Mouse (Mus musculus): ENCODE results near the gene Epm2aip1.

Gene Epm2aip1

DNA sequence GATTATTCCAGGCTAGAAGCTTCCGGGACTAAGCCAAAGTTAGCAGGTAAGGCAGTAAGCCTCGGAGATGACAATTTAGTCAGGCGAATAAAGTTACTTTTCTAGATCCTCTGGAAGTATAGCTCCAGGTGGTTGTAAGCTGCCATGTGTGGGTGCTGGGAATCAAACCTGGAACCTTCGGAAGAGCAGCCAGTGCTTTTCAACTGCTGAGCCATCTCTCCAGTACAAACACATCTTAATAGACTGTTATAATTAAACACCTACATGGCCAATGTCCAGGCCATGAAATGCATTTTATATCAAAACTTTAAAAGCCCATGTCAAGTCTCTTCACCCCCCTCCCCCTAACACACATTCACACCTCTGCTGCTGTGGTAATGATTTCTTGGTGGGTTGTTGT, 16.2 kb downstream of the Epm2aip1 start:
- DNase-seq (ENCODE audit: low read depth, low spot score) = no peak

DNA sequence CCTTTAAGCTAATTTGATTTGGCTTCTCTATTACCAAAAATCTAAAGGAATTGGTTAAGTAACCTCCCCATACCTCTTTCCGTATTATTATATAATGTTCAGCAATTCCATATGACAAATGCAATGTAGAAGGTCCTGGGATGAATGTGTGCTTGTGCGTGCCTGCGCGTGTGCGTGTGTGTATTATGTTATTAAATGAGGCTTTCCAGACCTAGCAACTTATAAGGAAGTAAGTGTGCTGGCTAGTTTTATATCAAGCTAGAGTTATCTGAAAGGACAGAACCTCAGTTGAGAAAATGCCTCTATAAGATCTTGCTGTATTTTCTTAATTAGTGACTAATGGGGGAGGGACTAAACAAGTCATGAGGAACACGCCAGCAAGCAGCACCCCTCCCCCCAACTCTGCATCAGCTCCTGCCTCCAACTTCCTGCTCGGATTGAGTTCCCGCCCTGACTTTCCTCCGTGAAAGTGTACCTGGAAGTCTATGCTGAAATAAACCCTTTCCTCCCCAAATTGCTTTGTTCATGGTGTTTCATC, 17.6 kb downstream of the Epm2aip1 start:
- DNase-seq (ENCODE audit: low read depth, low spot score) = no peak

DNA sequence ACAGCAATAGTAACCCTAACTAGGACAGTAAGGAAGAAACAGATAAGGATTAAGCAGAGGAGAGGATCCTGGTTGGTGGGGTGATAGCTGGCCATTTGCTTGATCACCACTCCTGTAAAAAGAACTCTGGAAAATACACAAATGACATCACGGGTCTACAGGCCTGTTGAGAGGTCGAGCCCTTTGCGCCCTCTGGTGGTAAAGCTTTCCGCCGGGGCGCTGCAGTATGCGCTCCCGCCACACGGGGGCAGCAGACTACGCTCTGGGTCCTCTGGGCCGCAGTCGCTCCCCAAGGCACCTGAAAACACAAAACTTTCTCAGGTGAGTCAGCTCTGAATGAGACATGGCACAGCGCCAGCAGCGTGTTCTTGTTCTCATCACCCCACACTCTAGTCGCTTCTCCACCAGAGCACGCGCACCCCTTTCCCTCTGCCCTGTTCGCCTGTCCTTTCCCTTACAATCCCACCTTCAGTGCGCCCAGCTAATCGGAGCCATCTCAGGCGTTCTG, 18.2 kb downstream of the Epm2aip1 start:
- DNase-seq (ENCODE audit: low read depth, low spot score) = peak; percentile 75

DNA sequence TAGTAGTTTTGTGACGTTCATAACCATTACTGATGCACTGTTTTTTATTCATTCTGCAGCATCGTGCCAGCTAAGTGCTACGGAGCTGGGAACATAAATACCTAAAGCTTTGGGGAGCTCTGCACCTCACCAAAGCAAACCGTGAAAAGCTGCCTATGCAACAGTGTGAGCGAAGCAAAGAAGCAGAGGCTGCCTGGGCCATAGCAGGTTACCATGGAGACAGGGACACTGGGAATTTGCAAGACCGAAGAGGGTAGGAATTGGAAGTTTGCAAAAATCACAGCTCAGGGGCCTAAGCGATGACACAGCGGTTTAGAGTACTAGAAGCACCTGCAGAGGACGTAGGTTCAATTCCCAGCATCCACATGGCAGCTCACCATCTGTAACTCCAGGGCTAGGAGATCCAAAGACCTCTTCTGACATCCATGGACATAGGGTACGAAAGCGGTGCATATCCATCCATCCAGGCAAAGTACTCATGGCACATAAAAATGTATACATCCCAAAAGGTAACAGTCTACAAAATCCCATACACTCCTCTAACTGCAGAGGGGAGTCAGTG, 18.9 kb downstream of the Epm2aip1 start:
- DNase-seq (ENCODE audit: low read depth, low spot score) = no peak

DNA sequence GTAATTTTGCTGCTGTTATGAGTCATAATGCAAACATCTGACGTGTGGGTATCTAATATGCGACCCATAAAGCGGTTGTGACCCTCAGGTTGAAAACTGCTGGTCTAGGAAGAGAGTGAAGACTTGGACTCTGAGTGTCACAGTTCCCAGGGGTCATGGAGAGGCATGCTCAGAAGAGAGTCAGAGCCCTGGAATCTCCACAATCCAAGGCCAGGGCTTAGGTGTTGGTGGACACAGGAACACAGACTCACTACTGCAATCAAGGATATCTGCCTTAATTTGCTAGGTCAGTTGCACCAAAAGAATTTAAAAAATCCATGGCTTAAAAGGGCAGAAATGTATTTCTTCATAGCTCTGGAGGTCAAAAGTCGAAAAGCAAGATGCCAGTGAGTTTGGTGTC, 21.5 kb downstream of the Epm2aip1 start:
- DNase-seq (ENCODE audit: low read depth, low spot score) = no peak

DNA sequence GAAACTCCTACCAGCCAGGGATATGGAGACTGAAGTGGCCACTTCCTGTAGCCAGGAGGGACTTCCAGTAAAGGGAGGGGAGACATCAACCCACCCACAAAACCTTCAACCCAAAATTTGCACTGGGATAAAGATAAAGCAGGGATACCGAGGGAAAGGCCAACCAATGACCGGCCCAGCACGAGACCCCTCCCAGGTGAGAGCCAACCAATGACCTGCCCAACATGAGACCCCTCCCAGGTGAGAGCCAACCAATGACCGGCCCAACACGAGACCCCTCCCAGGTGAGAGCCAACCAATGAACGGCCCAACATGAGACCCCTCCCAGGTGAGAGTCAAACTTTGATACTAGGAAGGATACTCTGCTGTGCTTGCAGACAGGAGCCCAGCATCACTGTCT, 23.2 kb downstream of the Epm2aip1 start:
- DNase-seq (ENCODE audit: low read depth, low spot score) = no peak

DNA sequence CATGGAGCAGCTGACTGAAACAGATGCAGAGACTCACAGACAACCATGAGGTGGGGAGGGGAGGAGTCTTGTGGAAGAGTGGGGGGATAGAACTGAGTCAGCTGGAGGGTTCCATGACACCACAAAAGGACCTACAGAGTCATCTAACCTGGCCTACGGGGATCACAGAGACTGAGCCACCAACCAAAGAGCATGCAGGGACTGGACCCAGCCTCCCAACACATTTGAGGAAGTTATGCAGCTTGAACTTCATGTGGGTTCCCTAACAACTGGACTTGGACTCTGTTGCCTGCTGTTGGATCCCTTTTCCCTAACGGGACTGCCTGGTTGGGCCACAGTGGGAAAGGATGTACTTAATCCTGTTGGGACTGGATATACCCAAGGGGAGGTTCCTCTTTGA, 23.6 kb downstream of the Epm2aip1 start:
- DNase-seq (ENCODE audit: low read depth, low spot score) = no peak

DNA sequence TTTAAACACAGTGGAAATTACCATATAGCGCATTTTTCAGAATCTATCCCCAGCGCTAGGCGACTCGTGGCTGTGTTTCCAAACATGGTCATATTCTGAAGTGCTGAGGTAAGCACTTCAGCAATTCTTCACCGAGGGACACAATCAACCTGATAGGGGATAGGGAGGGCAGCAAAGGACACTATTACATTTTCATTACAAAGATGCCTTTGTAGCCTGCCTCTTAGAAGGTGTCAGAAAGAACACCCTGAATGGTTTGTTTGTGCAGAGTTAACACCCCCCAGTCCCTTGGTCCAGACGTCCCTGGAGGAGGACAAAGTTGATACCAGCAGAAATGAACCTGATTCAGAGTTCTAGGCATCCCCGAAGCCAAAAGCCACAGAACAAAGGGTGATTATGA, 24.7 kb downstream of the Epm2aip1 start:
- no peak for DNase-seq (ENCODE audit: low read depth, low spot score)

DNA sequence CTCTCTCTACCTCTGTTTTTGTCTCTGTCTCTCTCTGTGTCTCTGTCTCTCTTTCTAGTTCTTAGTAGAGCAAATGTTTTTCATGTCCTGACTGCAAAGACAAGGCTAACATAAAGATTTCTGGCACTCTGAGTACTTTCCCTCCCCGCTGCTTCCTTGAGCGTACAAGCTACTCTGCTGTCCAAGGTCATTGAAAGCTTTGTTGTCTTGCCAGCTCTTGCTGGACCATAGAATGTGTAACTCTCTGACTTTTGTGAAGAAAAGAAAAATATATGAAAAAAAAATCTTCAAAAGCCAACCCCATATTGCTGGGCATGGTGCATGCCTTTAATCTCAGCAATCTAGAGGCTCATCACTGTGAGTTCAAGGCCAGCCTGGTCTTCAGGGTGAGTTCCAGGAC, 26.9 kb downstream of the Epm2aip1 start:
- DNase-seq (ENCODE audit: low read depth, low spot score) = no peak

DNA sequence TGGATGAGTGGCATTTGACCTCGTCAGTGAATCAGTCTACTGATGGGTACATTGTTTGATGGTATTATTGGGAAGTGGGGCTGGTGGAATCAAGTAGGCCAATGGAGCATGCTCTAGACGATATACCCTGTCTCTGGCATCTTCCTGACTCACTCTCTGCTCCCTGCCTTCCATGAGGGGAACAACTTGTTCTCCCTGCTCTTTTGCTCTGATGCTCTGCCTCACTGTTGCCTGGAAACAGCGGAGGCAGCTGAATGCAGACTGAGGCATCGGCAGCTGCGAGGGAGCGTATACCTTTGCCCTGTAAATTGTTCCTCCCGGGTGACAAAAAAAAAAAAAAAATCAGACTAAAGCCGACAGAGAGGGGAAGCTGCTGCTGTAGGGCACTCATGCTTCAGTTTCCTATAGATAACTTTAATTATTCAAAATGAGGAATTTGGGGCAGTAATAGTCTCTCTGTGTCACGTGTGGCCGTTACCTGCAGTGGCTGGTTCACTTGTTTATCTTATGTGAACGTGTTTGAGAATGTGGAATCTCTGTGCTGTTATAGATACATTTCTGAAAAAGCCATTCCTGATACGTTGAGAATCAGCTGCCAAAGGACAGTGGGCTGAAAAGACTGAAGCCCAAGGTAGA, 30.6 kb downstream of the Epm2aip1 start:
- DNase-seq (ENCODE audit: low read depth, low spot score) = no peak

DNA sequence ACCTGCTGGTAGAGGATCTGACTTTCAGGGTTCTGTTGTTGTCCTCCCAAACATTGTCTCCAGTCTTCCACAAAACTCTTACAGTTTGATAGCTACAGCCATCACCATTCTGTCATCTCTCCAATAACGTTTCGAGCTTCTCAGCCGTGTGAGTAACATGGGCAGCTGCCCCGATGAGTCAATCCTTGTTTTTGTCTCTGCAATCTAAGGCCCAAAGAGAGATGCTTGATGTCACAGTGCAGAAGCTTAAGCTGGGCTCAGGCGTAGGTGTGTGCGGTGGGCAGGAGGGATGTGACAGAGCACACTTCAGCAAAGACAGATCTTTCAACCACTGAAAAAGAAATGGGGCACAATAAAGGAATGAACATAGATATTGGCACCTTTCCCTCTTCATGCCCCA, 32.3 kb downstream of the Epm2aip1 start:
- DNase-seq (ENCODE audit: low read depth, low spot score) = no peak

DNA sequence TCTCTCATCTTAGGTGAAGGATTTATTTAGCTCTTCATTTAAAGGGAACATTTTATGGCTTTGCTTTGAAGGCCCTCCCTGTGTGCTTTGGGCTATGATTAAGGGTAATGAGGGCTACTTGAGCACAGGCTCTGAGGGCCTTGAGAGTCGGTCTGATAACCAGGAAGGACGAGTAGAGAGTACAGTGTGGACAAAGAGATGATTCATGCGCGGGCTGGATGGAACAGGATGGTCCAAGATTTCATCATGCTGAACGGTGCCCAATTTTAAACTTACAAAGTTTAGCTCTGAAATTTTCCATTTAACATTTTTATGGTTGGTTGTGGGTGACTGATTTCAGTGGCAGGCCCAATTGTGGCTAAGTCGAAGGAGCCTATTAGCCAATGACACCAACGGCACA, 34.4 kb downstream of the Epm2aip1 start:
- DNase-seq (ENCODE audit: low read depth, low spot score) = no peak

DNA sequence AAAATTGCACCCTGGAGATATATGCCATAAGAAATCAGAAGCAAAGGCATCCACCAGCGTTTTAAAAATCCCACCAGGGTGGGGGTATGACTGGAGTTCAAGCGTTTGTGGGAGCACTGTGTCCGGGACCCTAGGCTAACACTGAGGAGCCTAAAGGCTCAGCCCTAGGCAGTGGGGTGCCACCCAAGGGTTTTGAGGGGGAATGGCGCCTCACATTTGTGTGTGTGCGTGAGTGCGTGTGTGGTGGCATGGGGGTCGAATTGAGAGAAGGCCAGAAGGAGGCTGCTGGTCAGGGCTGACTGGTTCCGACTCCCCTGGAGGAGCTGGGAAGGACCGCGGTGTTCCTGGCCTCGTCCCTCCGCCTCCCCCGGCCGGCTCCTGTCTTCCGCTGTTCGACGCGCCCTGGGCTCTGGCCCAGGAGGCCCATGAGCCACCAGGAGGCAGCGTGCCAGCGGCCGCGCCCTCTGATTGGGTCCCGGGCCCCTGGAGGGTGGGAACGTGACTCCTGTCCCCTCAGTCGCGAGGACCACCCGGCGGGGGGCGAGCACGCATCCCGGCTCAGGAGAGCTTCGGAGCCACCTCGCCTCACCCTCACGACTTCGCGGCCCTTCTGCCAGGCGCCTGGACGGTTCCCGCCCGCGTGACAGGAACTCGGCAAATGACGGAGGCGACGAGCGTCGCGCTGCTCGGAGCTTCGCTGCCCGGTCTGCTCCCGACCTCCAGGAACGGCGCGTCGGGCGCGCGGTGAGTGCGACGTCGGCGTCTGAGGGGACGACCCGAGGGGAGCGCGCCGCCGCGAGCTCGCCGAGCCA, 39.5 kb downstream of the Epm2aip1 start, which contains the start of gene Trank1:
TSS of gene Trank1 (plus strand) at position 709 of the 812 bp plus-strand sequence.
- no peak for DNase-seq (ENCODE audit: low read depth, low spot score)

DNA sequence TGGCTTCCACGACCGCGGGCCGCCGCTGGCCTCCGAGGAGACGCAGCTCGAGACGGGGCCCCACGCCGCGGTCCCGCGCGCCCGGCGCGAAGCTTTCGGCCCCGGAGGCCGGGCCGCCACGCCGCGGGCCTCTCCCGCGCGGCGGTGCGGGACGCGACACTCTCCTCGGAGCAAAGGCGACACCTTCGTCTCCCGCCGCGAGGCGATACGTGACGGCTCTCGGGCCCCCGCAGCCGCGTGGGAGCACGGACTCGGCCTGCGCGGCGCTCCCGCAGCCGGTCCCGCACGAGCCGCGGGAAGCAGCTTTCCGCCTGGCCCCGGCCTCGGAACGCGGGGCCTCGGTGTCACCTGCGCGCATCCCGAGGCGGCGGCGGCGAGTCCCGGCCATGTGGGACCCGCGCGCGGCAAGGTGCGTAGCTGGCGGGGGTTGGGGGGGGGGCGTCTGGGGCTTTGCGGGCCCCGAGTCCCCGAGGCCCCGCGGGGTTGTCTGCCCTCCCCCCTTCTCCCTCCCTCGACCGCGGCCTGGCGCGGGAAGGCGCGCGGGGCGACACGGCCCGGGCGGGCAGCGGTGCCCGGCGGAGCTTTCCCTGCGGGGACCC, 40.2 kb downstream of the Epm2aip1 start:
- DNase-seq (ENCODE audit: low read depth, low spot score) = no peak

DNA sequence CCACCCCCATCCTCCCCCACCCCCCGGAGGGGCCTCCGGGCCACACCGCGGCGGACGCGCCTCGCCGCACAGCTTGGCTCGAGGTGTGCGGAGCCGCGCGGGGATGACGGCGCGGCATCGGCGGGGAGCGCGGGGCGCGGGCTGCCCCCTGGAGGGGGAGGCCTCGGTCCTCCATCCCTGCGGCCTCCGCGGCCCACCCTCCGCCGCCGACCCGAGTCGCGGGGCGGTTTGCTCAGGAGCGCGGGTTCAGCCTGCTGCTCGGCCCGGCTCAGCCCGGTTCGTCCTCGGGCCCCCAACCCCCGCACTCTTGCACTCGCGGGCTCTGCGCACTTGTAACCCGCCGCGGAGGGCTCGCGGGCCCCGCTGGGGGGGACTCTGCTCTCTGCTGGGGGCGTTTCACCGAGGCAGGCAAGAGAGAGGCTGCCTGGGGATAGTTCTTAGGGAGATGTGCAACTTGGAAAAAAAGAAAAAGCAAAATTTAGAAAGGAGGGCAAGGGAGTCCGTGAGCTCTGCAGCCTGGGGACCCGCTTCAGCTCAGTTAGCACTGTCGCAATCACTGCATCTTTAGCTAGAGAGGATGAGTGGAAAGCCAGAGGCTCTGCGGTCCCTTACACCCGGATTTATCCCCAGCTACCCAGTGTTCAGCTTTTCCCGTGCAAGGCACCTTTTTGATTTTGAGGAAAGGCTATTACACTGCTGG, 40.9 kb downstream of the Epm2aip1 start:
- no peak for DNase-seq (ENCODE audit: low read depth, low spot score)

DNA sequence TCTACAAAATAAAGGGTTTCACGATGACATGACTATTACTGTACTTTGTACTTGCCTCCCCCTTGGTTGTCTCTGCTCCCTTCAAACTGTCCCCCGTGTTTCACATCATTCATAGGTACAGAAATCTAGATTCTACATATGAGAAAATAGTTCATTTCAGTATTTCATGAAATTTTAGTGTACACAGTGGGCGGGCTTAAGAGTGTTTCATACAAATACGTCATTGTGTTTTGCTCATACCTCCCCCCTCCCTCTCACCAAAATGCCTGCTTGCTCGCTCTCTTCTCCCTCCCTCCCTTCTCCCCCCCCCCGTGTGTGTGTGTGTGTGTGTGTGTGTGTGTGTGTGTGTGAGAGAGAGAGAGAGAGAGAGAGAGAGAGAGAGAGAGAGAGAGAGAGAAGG, 41.6 kb downstream of the Epm2aip1 start:
- DNase-seq (ENCODE audit: low read depth, low spot score) = no peak

DNA sequence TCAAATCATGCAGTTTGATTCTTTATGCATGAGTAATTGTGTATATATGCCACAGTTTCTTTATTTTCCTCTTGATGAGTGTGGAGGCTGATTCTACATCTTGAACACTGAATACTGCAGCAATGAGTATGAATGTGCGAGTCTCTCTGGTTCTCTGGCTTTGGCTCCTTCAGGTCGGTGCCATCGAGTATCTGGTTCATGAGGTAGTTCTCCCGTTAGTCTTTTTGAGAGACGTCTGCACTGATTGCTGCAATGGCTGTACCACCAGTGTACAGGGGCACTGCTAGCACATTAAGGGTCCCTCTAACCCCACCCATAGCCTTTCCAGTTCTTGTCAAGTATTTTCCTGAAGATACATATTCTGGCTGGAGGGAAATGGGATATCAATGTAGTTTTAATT, 42.1 kb downstream of the Epm2aip1 start:
- no peak for DNase-seq (ENCODE audit: low read depth, low spot score)

DNA sequence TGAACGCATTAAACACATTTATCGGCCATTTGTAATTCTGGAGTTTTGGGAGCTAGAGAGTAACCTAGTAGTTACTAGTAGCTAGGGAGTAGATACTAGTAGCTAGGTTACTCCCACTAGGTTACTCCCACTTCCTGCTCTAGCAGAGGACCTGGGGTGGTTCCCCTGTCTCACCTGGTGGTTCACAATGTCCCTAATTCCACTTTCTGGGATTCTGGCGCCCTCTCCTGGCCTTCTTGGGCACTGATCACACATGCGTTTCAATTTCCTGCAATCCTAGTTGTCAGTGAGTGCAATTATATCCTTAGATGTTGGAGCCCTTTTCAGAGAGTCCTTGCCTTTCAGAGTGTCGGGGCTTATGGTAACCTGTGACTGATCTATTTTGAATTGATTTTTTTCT, 42.5 kb downstream of the Epm2aip1 start:
- DNase-seq (ENCODE audit: low read depth, low spot score) = no peak

DNA sequence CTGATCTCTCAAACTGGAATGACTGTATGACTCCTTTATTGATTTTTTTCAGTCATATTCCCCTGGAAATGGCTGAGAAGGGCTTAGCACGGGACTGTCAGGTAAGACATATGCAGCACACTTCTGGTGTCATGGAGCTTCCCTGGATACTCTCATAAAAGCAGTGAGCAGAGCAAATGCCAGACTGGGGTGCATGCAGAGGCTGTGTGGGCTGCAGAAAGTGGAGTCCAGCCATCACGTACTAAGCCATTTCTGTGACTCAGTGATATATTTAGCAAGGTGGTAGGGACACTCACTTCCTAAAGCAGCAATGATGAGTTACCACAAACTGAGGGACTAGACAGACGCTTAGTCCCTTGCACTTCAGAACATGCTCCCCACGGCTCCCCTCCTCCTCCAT, 49.2 kb downstream of the Epm2aip1 start:
- no peak for DNase-seq (ENCODE audit: low read depth, low spot score)

DNA sequence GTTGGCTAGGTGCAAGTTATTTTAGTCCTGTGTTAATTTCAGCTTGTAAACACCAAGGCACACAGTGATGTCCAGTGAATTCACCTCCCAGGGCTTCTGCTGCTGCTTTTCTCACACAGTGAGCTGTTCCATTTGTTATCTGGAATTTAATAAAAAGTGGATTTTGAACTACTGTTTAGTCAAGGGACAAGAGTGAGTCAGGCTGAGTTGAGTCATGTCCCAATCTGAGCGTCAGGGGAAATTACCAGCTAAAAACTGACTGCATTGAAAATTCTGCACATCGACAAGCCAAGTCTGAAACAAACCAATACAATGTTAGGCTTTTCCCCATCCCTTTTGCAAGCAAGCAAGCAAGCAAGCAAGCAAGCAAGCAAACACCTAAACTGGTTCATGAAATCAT, 53.2 kb downstream of the Epm2aip1 start:
- no peak for DNase-seq (ENCODE audit: low read depth, low spot score)
